Mouse (Mus musculus): ENCODE measurements around the gene Etfb. TPM values are rescaled to one million over a fixed set of nuclear protein-coding genes. Genes with fewer than 3 reads are reported as not detected.
A peak's percentile ranks its signal among the peaks of the same experiment; 100 is the strongest.

Gene Etfb
- total RNA-seq, 1 experiment from 2014 or later: 42.4 TPM

DNA sequence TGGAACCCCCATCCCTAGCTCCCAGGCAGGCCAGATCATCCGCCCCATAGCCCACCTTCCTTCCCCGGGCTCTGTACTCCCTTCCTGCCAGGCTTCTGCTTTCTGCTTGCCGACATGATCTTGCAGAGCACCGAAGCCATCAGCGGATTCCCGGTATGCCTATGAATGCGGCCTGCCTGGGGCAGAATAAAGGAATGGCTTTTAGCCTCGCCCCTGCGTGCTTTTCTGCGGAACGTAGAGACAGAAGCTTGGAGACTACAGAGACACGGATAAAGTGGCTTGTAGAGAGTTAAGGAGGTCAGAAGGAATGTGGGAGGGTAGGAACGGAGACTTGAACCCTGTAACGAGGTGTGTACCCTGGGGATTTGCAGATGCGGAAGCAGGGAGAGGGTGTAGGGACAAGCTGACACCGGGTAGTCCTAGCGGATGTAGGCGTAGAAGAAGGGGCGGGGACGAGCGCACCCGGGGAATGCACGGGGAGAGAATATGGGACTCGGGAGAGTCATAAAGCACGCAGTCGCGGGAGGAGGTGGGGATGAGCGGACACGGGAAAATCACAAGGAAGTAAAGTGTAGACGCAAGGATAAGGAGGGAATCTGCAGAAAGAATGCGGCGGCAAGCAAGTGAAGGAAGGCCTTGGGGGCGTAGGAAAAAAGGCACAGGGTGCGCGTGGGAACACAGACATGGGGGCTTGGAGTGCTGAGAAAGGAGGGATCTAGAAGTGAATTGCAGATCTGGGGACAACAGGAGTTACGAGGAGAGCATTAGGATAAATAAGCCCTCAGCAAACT, 562 bp upstream of the Etfb start:
- ATAC-seq (ENCODE audit: extremely low read depth, insufficient number of reproducible peaks, low FRiP score, poor library complexity, severe bottlenecking): peak; percentile 68

DNA sequence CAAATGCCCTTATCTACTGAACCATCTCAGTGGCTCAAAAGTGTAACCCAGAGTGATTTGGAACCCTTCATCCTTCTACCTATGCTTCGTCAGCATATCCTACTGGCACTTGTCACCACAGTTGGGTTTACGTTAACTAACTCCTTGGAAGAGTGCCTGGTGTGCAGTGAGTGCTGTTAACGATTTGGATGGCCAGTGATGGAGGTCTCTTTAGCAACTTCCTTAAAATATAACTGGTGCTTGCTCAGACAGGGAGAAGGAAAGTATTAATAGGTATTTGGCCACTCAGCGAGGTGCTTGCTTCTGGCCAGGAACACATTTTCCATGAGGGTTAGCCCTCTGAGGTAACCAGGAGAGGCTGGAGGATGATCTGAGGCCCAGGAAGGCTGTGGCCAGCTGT, 3.9 kb downstream of the Etfb start:
- no peak for ATAC-seq (ENCODE audit: extremely low read depth, insufficient number of reproducible peaks, low FRiP score, poor library complexity, severe bottlenecking)

DNA sequence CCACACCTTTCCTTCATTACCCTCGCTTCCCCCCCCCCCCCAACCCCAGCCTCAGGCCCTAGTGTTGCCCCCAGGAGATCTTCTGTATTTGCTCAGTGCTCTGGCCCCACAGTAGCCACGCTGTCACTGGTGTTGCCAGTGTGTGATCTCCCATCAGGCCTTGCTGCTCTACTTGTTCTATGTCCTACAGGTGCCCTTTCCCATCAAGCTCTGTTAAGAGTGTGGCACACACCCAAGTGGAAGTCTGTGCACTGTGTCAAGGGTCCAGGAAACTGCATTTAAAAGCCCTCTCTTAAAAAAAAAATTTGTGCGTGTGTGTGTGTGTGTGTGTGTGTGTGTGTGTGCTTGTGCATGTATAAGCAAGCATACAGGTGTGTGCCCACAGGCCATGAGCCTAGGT, 4.4 kb downstream of the Etfb start:
- ATAC-seq (ENCODE audit: extremely low read depth, insufficient number of reproducible peaks, low FRiP score, poor library complexity, severe bottlenecking): no peak

DNA sequence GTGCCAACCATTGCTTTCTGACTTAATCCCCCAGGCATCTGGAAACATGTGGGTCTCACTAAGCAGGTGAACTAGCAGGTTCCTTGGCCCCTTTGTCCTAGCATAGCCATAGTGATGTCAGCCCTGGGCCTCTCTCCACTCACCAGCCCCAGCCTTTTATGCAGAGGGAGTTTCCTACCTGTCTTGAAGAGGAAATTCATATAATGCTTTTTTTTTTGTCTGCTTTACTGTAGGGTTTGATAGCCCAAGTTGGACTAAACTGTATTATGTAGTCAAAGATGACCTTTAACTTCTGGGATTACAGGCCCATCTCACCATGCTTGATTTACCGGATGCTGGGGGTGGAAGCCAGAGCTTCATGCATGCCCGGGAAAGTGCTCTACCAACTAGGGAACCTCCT, 5.9 kb downstream of the Etfb start:
- ATAC-seq (ENCODE audit: extremely low read depth, insufficient number of reproducible peaks, low FRiP score, poor library complexity, severe bottlenecking): no peak

DNA sequence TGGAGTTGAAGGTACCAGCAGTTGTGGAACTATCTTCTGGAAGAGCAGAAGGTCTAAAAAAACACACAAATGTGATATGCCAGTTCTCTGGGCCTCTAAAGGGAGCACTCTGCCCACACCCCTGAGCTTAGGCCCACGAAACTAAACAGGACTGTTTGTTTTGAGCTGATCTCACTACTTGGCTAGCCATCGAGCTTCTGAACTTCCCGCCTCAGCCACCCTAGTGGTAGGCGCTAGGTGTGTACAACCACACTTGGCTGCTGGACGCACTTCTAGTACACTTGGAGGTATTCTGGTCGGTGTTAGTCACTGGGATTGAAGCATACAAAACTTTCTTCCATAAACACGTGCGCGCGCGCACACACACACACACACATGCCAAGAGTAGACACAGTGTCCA, 7.8 kb downstream of the Etfb start:
- ATAC-seq (ENCODE audit: extremely low read depth, insufficient number of reproducible peaks, low FRiP score, poor library complexity, severe bottlenecking): no peak

DNA sequence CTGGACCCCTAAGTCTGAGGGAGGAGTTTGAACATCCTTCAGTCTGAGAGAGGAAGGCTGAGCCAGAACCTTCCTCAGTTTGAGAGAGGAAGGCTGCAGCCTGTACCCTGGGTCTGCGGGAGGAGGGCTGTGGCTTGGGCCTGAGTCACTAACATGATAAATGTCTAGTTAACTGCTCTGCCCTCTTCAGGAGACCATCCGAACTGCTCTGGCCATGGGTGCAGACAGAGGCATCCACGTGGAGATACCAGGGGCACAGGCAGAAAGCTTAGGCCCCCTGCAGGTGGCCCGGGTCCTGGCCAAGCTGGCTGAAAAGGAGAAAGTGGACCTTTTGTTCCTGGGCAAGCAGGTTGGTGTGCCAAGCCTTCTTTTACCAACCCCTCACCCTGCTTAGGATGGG, 8.7 kb downstream of the Etfb start:
- peak; percentile 77 for ATAC-seq (ENCODE audit: extremely low read depth, insufficient number of reproducible peaks, low FRiP score, poor library complexity, severe bottlenecking)

DNA sequence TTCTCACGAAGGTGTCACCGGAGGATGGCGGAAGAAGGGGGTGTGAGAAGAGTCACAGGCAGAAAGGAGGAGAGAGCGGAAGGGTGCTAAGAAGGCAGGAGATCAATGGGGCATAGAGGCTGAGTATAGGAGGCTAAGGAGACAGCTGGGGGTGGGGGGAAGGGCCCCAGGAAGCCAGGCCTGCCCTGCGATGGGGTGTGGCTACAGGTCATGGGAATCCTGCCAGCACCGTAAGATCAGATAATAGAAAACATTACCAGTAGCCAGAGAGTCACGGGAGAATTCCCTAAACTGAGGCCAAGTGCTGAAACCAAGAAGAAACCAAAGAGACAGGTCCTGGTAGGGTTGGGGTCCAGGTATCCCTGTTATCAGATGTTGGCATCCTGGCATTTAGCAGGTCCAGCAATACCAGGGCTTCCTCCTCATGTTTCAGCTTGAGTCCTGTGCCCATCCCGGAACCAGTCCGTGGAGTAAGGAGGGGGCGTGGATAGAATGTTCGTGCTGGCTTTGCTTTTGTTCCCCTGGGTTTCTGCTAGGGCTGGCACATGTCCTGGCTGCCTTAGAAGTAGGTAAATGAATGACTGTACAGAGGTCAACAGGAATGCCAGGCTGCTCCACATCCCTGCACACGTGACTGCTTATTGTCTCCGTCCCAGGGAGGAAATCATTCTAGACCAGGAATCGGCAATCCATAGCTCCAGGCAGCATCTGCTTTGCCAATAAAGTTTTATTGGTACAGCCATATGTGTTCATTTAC, 9.9 kb downstream of the Etfb start:
- ATAC-seq (ENCODE audit: extremely low read depth, insufficient number of reproducible peaks, low FRiP score, poor library complexity, severe bottlenecking): no peak

DNA sequence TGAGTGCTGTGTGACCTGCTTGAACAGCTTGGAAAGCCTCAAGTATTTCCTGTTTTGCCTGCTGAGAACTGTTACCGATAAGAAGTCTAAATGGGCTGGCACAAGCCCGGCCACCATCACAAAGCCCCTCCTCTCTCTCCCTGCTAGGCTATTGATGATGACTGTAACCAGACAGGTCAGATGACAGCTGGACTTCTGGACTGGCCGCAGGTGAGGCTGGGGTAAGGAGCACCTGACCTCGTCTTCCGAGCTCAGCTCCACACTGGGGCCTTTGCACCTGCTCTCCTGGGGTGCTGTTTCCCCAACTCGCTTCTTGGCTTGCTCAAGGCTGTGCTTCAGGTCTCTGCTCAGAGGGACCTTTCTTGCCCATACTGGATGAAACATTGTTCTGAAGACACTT, 10.5 kb downstream of the Etfb start:
- no peak for ATAC-seq (ENCODE audit: extremely low read depth, insufficient number of reproducible peaks, low FRiP score, poor library complexity, severe bottlenecking)

DNA sequence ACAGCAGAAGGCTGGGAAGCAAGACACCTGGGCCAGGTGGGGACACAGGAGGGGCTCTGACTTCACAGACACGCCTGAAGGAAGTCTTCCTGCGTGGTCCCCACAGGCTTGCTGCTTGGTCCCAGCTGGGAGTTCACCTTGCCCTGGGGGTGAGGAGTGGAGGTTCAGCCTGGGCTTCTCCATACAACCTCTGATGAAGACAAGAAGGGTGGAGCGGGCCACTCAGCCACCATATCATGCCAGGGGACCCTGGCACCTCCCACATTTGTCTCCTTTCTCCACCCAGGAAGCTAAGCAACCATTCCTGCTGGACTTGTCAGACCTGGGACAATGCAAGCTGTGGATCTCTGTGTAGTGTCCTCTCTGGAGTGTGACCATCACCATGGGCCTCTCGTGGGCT, 19.0 kb downstream of the Etfb start, which contains the start of gene Vsig10l:
Vsig10l (plus strand) TSS at position 301 of the 400 bp plus-strand sequence.
- no peak for ATAC-seq (ENCODE audit: extremely low read depth, insufficient number of reproducible peaks, low FRiP score, poor library complexity, severe bottlenecking)

DNA sequence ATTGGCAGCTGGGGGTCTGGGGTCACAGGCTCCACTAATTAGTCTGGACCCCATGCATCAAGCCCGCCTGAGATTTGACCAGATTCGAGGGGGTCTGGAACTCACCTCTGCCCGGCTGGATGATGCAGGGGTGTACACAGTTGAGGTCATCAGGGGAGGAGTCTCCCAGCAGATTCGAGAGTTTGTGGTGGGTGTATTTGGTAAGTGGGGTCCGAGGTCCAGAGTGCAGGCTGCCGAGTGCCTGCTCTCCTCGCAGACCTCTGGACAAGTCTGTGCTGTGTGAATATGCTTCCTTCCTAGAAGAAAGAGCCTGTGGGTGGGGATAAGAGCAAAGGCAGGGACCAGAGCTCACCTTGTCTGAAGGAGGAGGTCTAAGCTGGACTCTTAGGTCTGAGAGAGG, 20.1 kb downstream of the Etfb start:
- ATAC-seq (ENCODE audit: extremely low read depth, insufficient number of reproducible peaks, low FRiP score, poor library complexity, severe bottlenecking): no peak

DNA sequence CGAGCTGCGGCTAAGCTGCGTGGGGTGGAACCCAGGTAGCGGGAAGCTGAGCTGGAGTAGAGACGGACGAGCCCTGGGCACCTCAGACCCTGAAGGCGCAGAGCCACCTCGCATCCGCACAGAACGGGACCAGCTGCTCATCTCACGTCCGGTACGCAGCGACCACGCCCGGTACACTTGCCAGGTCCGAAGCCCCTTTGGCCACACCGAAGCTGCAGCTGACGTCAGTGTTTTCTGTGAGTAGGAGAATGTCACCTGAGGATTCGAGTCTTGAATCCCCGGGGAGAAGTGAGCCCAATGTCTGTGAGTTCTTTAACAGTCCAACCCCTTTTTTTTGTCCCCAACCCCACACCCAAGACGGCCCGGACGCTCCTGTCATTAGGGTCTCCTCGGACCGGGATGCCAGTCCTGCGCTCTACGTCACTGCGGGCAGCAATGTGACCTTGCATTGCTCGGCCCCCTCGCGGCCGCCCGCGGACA, 21.0 kb downstream of the Etfb start:
- ATAC-seq (ENCODE audit: extremely low read depth, insufficient number of reproducible peaks, low FRiP score, poor library complexity, severe bottlenecking): no peak

DNA sequence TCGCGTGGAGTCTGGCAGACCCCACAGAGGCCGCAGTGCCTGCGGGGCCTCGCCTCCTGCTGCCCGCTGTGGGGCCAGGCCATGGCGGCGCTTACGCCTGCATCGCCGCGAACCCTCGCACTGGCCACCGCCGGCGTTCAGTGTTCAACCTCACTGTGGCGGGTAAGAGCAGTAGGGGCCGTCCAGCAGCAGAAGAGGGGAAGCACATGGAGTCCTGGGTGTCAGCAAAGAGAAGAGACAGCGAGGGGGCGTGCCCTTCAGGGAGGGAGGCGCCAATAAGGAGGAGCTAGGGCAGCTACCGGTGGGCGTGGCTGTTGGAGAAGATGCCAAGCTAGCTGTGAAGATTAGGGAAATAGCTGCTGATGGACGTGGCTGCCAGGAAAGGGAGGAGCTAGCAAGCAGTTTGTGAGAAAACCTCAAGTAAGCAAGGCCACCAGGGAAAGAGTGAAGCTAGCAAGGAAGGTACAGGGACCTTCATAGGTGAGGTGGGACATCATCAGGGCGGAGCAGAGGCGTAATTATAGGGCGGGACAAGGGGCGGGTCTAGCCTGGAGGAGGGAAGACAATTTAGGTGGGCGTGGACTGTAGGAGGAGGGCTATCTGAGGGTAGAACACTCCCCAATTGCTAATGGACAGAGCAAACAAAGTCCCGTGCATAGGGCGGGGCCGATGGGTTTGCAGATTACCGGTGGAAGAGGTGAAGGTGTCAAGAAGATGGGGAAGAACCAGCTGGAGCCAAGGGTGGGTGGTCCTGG, 21.6 kb downstream of the Etfb start:
- peak; percentile 85 for ATAC-seq (ENCODE audit: extremely low read depth, insufficient number of reproducible peaks, low FRiP score, poor library complexity, severe bottlenecking)

DNA sequence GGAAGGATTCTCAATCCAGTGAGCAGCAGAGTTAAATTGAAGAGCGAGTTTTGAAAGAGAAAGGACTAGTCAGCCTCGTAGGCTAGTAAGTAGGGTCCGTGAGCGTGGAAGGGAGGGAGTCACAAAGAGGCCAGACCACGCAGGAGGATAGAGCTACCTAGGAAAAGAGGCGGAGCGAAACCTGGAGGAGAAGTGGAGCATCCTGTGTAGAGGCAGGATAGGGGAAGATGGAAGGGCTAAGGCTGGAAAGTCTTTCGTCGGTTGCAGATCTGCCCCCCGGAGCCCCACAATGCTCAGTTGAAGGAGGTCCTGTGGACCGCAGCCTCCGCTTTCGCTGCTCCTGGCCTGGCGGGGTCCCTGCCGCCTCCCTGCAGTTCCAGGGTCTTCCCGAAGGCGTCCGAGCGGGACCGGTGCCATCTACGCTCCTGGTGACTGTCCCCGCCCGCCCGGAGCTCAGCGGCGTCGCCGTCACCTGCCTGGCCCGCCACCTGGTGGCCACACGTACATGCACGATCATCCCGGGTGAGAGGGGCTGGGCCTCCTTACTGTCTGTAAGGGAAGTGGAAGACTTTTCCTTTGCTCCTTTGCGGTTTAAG, 22.3 kb downstream of the Etfb start:
- ATAC-seq (ENCODE audit: extremely low read depth, insufficient number of reproducible peaks, low FRiP score, poor library complexity, severe bottlenecking): peak; percentile 52

DNA sequence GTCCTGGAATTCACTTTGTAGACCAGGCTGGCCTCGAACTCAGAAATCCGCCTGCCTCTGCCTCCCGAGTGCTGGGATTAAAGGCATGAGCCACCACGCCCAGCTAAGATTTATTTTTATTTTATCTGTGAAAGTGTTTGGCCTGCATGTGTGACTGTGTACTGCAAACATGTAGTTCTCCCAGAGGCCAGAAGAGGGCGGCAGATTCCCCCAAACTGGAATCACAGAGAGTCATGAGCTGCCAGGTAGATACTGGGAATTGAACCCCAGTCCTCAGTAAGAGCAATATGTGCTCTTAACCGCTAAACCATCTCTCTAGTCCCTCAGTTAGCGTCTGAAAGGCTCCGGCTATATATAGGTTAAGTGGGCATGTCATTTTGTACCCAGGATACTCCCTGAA, 26.5 kb downstream of the Etfb start:
- ATAC-seq (ENCODE audit: extremely low read depth, insufficient number of reproducible peaks, low FRiP score, poor library complexity, severe bottlenecking): no peak

DNA sequence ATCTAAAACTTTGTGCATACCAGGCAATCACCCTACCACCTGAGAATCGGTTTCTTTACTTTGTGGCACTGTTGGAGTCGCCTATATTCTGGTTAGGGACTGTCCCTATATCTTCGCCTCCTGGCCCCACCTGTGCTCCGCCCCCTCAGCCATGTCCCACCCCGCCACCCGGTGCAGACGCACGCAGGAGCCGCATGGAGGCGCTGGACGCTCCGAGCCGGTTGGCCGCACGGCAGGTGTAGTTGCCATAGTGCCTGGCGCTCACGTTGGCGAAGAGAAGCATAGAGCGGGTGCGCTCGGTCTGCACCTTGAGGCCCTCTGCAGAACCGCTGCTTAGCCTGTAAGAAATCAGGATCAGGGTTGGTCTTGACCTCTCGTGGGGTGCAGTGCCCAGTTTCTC, 31.8 kb downstream of the Etfb start:
- ATAC-seq (ENCODE audit: extremely low read depth, insufficient number of reproducible peaks, low FRiP score, poor library complexity, severe bottlenecking): no peak

DNA sequence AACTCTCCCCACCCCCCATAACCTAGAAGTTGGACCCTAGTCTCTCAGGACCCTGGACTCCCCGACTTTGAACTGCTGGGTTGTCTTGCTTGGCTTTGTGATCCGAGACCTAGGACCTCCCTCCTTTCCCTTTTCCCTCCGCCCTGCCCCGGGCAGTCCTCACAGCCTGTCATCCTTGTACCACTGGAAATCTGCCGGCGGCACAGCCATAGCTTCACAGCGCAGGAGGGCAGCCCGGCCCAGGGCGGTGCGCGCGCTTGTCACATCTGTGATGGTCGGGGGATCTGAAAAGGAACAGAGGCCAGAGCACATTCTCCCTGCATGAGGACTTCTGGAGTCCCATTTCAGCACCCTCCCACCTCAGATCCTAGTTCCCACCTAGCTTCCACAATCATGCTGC, 32.5 kb downstream of the Etfb start:
- ATAC-seq (ENCODE audit: extremely low read depth, insufficient number of reproducible peaks, low FRiP score, poor library complexity, severe bottlenecking): no peak

DNA sequence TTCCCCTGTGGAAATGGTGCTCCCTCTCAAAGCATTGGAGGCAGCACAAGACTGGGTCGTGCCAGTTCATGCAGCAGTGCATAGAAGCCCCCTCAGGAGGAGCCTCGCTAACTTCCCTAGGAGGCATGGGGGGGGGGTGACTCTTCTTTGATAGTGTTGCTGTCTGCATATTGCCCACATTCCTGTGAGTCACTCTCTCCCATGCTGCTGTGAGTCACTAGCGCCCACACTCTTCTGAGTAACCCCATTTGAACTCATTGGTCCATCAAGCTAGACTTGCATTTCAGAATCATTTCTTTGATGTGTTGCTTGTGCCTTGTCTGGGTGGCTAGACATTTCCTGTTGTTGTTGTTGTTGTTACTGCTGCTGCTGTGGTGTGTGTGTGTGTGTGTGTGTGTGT, 37.3 kb downstream of the Etfb start:
- ATAC-seq (ENCODE audit: extremely low read depth, insufficient number of reproducible peaks, low FRiP score, poor library complexity, severe bottlenecking): no peak

DNA sequence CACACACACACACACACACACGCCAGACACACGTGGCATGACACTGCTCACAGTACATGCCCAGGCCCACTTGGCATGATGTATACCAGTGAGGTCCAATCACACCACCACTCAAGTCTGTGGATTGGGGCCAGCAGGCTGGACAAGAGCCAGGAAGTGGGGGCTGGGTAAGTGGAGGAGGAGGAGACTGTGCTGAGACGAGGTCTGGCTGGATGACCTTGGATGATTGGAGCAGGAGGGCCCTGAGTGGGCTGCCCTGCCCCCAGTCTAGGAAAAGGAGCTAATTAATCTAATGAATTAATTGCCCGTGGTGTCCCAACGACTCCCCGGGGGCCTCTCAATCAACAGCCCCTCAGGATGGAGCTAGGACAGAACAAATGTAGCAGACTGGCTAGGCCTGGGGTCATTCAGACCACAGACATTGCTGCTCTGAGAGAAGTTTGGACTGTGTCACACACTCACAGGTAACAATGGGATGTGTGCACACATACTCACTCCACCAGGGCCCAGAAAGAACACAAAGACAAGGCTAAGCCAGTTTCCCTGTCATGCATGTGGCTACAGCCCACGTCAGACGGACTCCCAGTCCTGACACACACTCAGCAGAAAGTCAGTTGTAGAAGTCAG, 38.3 kb downstream of the Etfb start:
- ATAC-seq (ENCODE audit: extremely low read depth, insufficient number of reproducible peaks, low FRiP score, poor library complexity, severe bottlenecking): no peak

DNA sequence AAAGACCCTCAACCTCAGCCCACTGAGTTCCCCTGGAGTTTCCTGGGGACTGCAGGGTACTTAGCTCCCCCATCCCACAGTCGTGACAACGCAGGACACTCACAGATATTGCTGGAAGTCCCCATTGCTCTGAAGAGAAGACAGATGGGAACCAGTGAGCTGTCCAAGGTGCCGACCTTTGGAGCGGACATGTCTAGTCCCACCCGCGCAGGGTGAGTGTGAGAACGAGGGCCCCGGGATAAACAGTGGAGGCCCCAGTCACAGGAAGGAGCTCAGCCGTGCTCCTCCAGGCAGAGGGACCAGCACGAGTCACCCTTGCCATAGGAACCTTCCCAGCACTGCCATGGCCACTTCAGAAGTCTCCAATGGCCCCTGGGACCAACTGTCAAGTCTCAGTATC, 39.4 kb downstream of the Etfb start:
- ATAC-seq (ENCODE audit: extremely low read depth, insufficient number of reproducible peaks, low FRiP score, poor library complexity, severe bottlenecking): no peak
